Mouse (Mus musculus) lung, postnatal 10 days (tissue): ENCODE data around the gene Dab1.
A peak's percentile ranks its signal among the peaks of the same experiment; 100 is the strongest.

ENCODE experiments used
- DNase-seq: peaks from one replicate; pipeline ENCODE4 v3.0.0; 2021

Gene Dab1

GRCm38 (mm10) chr4:104410922-104411321, 791.8 kb downstream of the Dab1 start:
- no peak for DNase-seq

- DNase-seq, result no peak
These were observed 796.3 kb downstream of the Dab1 start for GRCm38 (mm10) chr4:104415482-104415881.

GRCm38 (mm10) chr4:104418354-104418753, 799.2 kb downstream of the Dab1 start:
- no peak for DNase-seq

GRCm38 (mm10) chr4:104420983-104421680, 802.0 kb downstream of the Dab1 start:
- DNase-seq, result no peak

GRCm38 (mm10) chr4:104429127-104429526, 810.0 kb downstream of the Dab1 start:
- no peak for DNase-seq

GRCm38 (mm10) chr4:104431231-104431855, 812.2 kb downstream of the Dab1 start:
- no peak for DNase-seq

GRCm38 (mm10) chr4:104432150-104432549, 813.0 kb downstream of the Dab1 start:
- no peak for DNase-seq

GRCm38 (mm10) chr4:104435736-104436135, 816.6 kb downstream of the Dab1 start:
- no peak for DNase-seq

GRCm38 (mm10) chr4:104436411-104436810, 817.3 kb downstream of the Dab1 start:
- DNase-seq, result no peak

GRCm38 (mm10) chr4:104438730-104439129, 819.6 kb downstream of the Dab1 start:
- DNase-seq, result no peak

- no peak for DNase-seq
These were observed 820.5 kb downstream of the Dab1 start for GRCm38 (mm10) chr4:104439641-104440040.

GRCm38 (mm10) chr4:104442925-104443747, 824.0 kb downstream of the Dab1 start:
- no peak for DNase-seq

- no peak for DNase-seq
These were observed 824.6 kb downstream of the Dab1 start for GRCm38 (mm10) chr4:104443775-104444174.

GRCm38 (mm10) chr4:104444985-104445384, 825.8 kb downstream of the Dab1 start:
- DNase-seq, result no peak

GRCm38 (mm10) chr4:104448199-104448598, 829.0 kb downstream of the Dab1 start:
- DNase-seq, result no peak

- DNase-seq, result no peak
These were observed 831.5 kb downstream of the Dab1 start for GRCm38 (mm10) chr4:104450645-104451044.

- DNase-seq, result peak; percentile 5
These were observed 833.4 kb downstream of the Dab1 start for GRCm38 (mm10) chr4:104452587-104452986.

GRCm38 (mm10) chr4:104455151-104455550, 836.0 kb downstream of the Dab1 start:
- no peak for DNase-seq

- DNase-seq, result no peak
These were observed 836.6 kb downstream of the Dab1 start for GRCm38 (mm10) chr4:104455760-104456159.

GRCm38 (mm10) chr4:104456173-104456873, 837.2 kb downstream of the Dab1 start:
- no peak for DNase-seq

GRCm38 (mm10) chr4:104458726-104459125, 839.6 kb downstream of the Dab1 start:
- peak; percentile 13 for DNase-seq

- no peak for DNase-seq
These were observed 842.2 kb downstream of the Dab1 start for GRCm38 (mm10) chr4:104461106-104462011.
